Mouse (Mus musculus): ENCODE measurements around the gene Eogt.

DNA sequence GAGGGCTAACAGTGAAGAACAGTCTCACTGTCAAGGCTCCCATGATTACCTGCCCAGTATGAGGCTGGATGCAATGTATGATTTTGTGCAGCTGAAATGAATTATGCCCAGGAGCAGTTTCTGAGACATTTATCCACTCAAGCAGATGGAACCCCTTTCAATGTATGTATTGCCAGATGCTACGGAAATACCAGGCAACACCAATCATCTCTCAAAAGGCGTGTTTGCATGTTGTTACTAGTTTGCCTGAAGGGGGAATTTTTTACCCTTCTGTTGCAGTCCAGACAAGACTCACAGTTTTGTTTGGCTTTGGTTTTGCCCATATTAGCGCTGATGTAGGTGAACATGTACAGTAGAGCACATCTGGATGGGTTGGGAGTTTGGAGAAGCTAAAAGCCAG, 30.7 kb downstream of the Eogt start:
- TF ChIP-seq CTCF (IDR thresholded peaks at IDR 0.05; ENCODE audit: low read depth): no peak
- no peak for TF ChIP-seq EP300 (IDR thresholded peaks at IDR 0.05; ENCODE audit: low read depth)
